Mouse (Mus musculus): ENCODE data around the gene Ankrd10.

DNA sequence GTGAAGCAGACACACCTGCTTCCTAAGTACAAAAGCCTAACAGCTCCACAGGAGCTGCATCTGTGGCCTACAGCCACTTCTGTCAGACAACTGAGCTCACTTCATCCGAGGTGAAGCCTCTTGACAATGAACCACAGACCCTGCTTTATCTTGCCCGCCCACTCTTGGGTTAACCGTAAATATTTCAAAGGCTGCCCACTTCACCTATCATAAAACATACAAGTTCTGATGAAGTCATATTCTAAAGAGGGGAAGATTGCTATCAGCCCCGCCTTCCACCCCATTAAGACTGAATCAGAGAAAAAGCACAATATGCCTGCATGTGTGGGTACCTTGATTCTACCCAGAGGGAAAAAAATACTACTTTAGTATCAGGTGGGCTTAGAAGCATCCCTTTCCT, 10.5 kb downstream of the Ankrd10 start:
- TF ChIP-seq CTCF (IDR thresholded peaks at IDR 0.05 in 2 of 3, conservative IDR thresholded peaks at IDR 0.05 in 1 of 3; ENCODE audit: control insufficient read depth in 1 of 3, insufficient read depth in 1 of 3, low read depth in 2 of 3, low read length in 3 of 3, poor library complexity in 1 of 3, severe bottlenecking in 1 of 3) (no peak), TCF12 (IDR thresholded peaks at IDR 0.05; ENCODE audit: low read depth, low read length) (no peak), MAFK (IDR thresholded peaks at IDR 0.05; ENCODE audit: borderline replicate concordance, low read depth, low read length) (no peak), EP300 (IDR thresholded peaks at IDR 0.05; ENCODE audit: low read depth in 1 of 2, low read length in 2 of 2) (peak in 1 of 2 experiments; percentile 30; a peak in 1 of 4 replicates), USF1 (IDR thresholded peaks at IDR 0.05; ENCODE audit: low read depth, low read length) (no peak), BHLHE40 (IDR thresholded peaks at IDR 0.05; ENCODE audit: borderline replicate concordance, low read depth, low read length) (no peak), ZKSCAN1 (IDR thresholded peaks at IDR 0.05; ENCODE audit: low read depth, low read length) (no peak), POLR2A (IDR thresholded peaks at IDR 0.05; ENCODE audit: control insufficient read depth in 1 of 2, insufficient read depth in 1 of 2, low read depth in 1 of 2, low read length in 2 of 2, poor library complexity in 1 of 2) (no peak), MAX (IDR thresholded peaks at IDR 0.05; ENCODE audit: low read length) (no peak)
